8 mouse cellular contexts compared by ENCODE assay signal in the genomic region with DNA sequence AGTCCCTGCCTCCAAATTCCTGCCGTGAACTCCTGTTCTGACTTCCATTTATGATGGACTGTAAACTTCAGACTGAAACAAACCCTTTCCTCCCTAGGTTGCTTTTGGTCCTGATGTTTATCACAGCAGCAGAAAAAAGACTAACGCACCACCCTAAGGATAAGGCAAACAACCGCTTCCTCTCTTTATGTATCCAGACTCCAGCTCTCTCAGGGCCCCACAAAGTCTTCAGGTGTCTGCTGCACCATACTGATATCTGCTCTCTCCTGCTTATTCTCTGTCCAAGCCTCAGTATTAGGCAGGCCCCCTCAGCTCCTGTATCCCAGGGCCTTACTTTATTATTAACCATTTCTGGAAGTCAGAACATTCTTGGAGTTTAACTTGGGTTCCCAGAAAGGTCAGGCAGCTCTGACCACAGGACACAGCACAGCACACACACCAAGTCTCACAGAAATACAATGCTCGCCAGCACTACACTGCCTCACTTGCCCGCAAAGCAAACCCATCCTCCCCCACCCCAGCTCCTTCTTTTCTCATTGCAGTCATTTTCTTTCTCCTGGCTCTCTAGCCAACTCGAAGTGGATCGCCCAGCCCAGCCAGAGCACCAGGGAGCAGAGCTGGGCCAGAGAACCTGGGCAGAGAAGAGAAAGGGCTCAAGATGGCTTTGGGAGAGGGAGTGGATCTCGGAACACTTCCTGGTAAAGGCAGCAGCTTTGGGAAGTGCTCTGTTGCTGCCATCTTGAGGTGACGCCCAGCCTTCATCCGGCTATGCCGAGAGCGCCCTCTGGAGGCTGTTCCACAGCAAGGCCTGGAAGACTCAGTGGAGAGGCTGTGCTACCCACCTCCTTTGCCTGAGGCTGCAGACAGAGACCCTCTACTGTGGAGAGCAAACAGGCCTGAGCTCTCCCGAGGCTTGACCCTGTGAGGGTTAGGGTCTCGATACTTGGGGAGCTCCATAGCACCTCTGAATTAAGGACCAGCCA. TPM values are rescaled to one million over a fixed set of nuclear protein-coding genes. Genes with fewer than 3 reads are reported as not detected.
DNase-seq lines count a peak whose midpoint lies in the region; ATAC-seq lines count a peak whose summit lies in the region.

No protein-coding gene starts in this region.

- peak; percentile 39 for ATAC-seq in heart, embryonic 16.5 days (replicated peaks; ENCODE audit: extremely low read depth, insufficient read depth, low FRiP score)
- peak; percentile 54 for ATAC-seq in liver, embryonic 13.5 days (ENCODE audit: low read depth)

- H3K4me3 ChIP-seq in brown adipose tissue, adult 24 weeks (ENCODE audit: insufficient read depth, low read depth, low read length), result peak overlapping the region; percentile 32
- peak overlapping the region; percentile 32 for H3K4me3 ChIP-seq in forebrain, embryonic 10.5 days
- no peak overlapping the region for H3K4me3 ChIP-seq in heart, embryonic 16.5 days (ENCODE audit: low read length)
- H3K4me3 ChIP-seq in liver, embryonic 13.5 days (replicated peaks), result no peak overlapping the region

- H3K27ac ChIP-seq in brown adipose tissue, adult 24 weeks (replicated peaks; ENCODE audit: low read depth, low read length), result peak overlapping the region; percentile 72
- H3K27ac ChIP-seq in forebrain, embryonic 10.5 days, result peak overlapping the region; percentile 86
- peak overlapping the region; percentile 81 for H3K27ac ChIP-seq in heart, embryonic 16.5 days (ENCODE audit: low read length)
- H3K27ac ChIP-seq in liver, embryonic 13.5 days, result no peak overlapping the region

- peak overlapping the region; percentile 49; the same call in 1 of the 2 replicates for H3K4me2 ChIP-seq in heart, embryonic 16.5 days (ENCODE audit: low read depth, low read length)
- H3K4me2 ChIP-seq in liver, embryonic 13.5 days, result peak overlapping the region; percentile 37

- H3K9me3 ChIP-seq in forebrain, embryonic 10.5 days, result no peaks in the 10 kb centered on the region
- H3K9me3 ChIP-seq in heart, embryonic 16.5 days (replicated peaks; ENCODE audit: control insufficient read depth, low read length), result no peaks in the 10 kb centered on the region
- no peaks in the 10 kb centered on the region for H3K9me3 ChIP-seq in liver, embryonic 13.5 days (replicated peaks)

- WGBS in forebrain, embryonic 10.5 days, result 26% methylated on average over 14 of the region's 14 CpGs
- WGBS in heart, embryonic 16.5 days, result 29% methylated on average over 14 of the region's 14 CpGs
- 24% methylated on average over 14 of the region's 14 CpGs for WGBS in liver, embryonic 13.5 days (ENCODE audit: insufficient replicate concordance)

- peaks cover 7% of the 10 kb centered on the region; the same call in 1 of the 2 replicates for H3K27me3 ChIP-seq in forebrain, embryonic 10.5 days (ENCODE audit: poor library complexity, severe bottlenecking)
- no peaks in the 10 kb centered on the region for H3K27me3 ChIP-seq in heart, embryonic 16.5 days (ENCODE audit: control insufficient read depth, insufficient read depth, low read length)
- peaks cover 5% of the 10 kb centered on the region; the same call in 1 of the 2 replicates for H3K27me3 ChIP-seq in liver, embryonic 13.5 days
- H3K27me3 ChIP-seq in splenic B cell, adult 2 months (ENCODE audit: control insufficient read depth, insufficient read depth, low read length, poor library complexity, severe bottlenecking), result no peaks in the 10 kb centered on the region

- no peaks in the 10 kb centered on the region for H3K36me3 ChIP-seq in forebrain, embryonic 10.5 days (replicated peaks)
- no peaks in the 10 kb centered on the region for H3K36me3 ChIP-seq in heart, embryonic 16.5 days (ENCODE audit: control insufficient read depth, insufficient read depth)
- H3K36me3 ChIP-seq in liver, embryonic 13.5 days, result no peaks in the 10 kb centered on the region
- H3K36me3 ChIP-seq in splenic B cell, adult 2 months (ENCODE audit: control insufficient read depth, insufficient read depth, low read length, poor library complexity, severe bottlenecking), result no peaks in the 10 kb centered on the region

- peak; percentile 69 to 79 for DNase-seq in CD8-positive naive resting alpha-beta T cell, adult 2 months (ENCODE audit: low read depth in 2 of 2, low spot score in 2 of 2)
- DNase-seq in forebrain, embryonic 10.5 days (ENCODE audit: extremely low spot score, low spot score), result peak; percentile 90
- DNase-seq in kidney, postnatal 14 days, result peak; percentile 91
- peak; percentile 54 for DNase-seq in liver, embryonic 13.5 days
- DNase-seq in natural killer cell, adult 2 months (ENCODE audit: low spot score in 2 of 2), result peak; percentile 53 to 77
- DNase-seq in splenic B cell, adult 2 months (ENCODE audit: low read depth, low spot score), result peak; percentile 87

- peak overlapping the region; percentile 57 for H3K9ac ChIP-seq in heart, embryonic 16.5 days (ENCODE audit: low read length)
- H3K9ac ChIP-seq in liver, embryonic 13.5 days, result peak overlapping the region; percentile 44; the same call in 1 of the 2 replicates

- peaks cover 24% of the 10 kb centered on the region for H3K4me1 ChIP-seq in brown adipose tissue, adult 24 weeks (ENCODE audit: control insufficient read depth, insufficient read depth, insufficient read length, low read length)
- peaks cover 55% of the 10 kb centered on the region for H3K4me1 ChIP-seq in forebrain, embryonic 10.5 days
- H3K4me1 ChIP-seq in heart, embryonic 16.5 days (ENCODE audit: control insufficient read depth, insufficient read depth, low read length), result peaks cover 26% of the 10 kb centered on the region
- peaks cover 22% of the 10 kb centered on the region for H3K4me1 ChIP-seq in liver, embryonic 13.5 days (replicated peaks)

RNA-seq across cellular contexts. Expression of a gene that starts 1.4 kb away (rescaled TPM):
- not detected in 2 replicates for polyA plus RNA-seq in brown adipose tissue, adult 24 weeks (2012; ENCODE audit: insufficient read depth, insufficient read length, missing spikeins)
- 0.38 and 0.63 TPM in 2 replicates for polyA plus RNA-seq in forebrain, embryonic 10.5 days (2016; fragmentation: Nextera tagmentation; extraction: Ambion mirVana)
- 0.22 and 0.36 TPM in 2 replicates for polyA plus RNA-seq in heart, embryonic 16.5 days (2015; fragmentation: Nextera tagmentation; extraction: Ambion mirVana)
- not detected in 2 replicates for polyA plus RNA-seq in liver, embryonic 13.5 days (2015; fragmentation: Nextera tagmentation; extraction: Ambion mirVana)

RNA-seq across cellular contexts. Expression of a gene that starts 11.8 kb away (rescaled TPM):
- not detected in 2 replicates for polyA plus RNA-seq in brown adipose tissue, adult 24 weeks (2012; ENCODE audit: insufficient read depth, insufficient read length, missing spikeins)
- 0.78 and 1.1 TPM in 2 replicates for polyA plus RNA-seq in forebrain, embryonic 10.5 days (2016; fragmentation: Nextera tagmentation; extraction: Ambion mirVana)
- polyA plus RNA-seq in heart, embryonic 16.5 days (2015; fragmentation: Nextera tagmentation; extraction: Ambion mirVana), result 0.33 and 0.65 TPM in 2 replicates
- polyA plus RNA-seq in liver, embryonic 13.5 days (2015; fragmentation: Nextera tagmentation; extraction: Ambion mirVana), result 0.07 TPM in 1 of 2 replicates, not detected in the other

RNA-seq across cellular contexts. Expression of a gene that starts 16.2 kb away (rescaled TPM):
- not detected in 2 replicates for polyA plus RNA-seq in brown adipose tissue, adult 24 weeks (2012; ENCODE audit: insufficient read depth, insufficient read length, missing spikeins)
- 0.12 TPM in 2 replicates for polyA plus RNA-seq in forebrain, embryonic 10.5 days (2016; fragmentation: Nextera tagmentation; extraction: Ambion mirVana)
- polyA plus RNA-seq in heart, embryonic 16.5 days (2015; fragmentation: Nextera tagmentation; extraction: Ambion mirVana), result 1.5 and 1.6 TPM in 2 replicates
- 0.05 and 0.06 TPM in 2 replicates for polyA plus RNA-seq in liver, embryonic 13.5 days (2015; fragmentation: Nextera tagmentation; extraction: Ambion mirVana)

RNA-seq across cellular contexts. Expression of a gene that starts 17.2 kb away (rescaled TPM):
- 12.1 and 17.1 TPM in 2 replicates for polyA plus RNA-seq in brown adipose tissue, adult 24 weeks (2012; ENCODE audit: insufficient read depth, insufficient read length, missing spikeins)
- 2.5 and 3.2 TPM in 2 replicates for polyA plus RNA-seq in forebrain, embryonic 10.5 days (2016; fragmentation: Nextera tagmentation; extraction: Ambion mirVana)
- polyA plus RNA-seq in heart, embryonic 16.5 days (2015; fragmentation: Nextera tagmentation; extraction: Ambion mirVana), result 4.2 and 5.1 TPM in 2 replicates
- polyA plus RNA-seq in liver, embryonic 13.5 days (2015; fragmentation: Nextera tagmentation; extraction: Ambion mirVana), result 0.34 and 0.44 TPM in 2 replicates

RNA-seq across cellular contexts. Expression of a gene that starts 22.5 kb away (rescaled TPM):
- polyA plus RNA-seq in brown adipose tissue, adult 24 weeks (2012; ENCODE audit: insufficient read depth, insufficient read length, missing spikeins), result 23.3 and 31.5 TPM in 2 replicates
- 2.6 and 2.7 TPM in 2 replicates for polyA plus RNA-seq in forebrain, embryonic 10.5 days (2016; fragmentation: Nextera tagmentation; extraction: Ambion mirVana)
- 3.0 and 3.6 TPM in 2 replicates for polyA plus RNA-seq in heart, embryonic 16.5 days (2015; fragmentation: Nextera tagmentation; extraction: Ambion mirVana)
- polyA plus RNA-seq in liver, embryonic 13.5 days (2015; fragmentation: Nextera tagmentation; extraction: Ambion mirVana), result 0.43 and 0.64 TPM in 2 replicates

Comparison
In these comparisons a context has a peak if more than half of its experiments do, and no peak if none do; other contexts are left out.
1. H3K4me3 ChIP-seq: peak in brown adipose tissue, adult 24 weeks (single experiment) and forebrain, embryonic 10.5 days (single experiment); none in heart, embryonic 16.5 days (single experiment) and liver, embryonic 13.5 days (single experiment).
2. Peak in every context shown above with its lines, with median percentiles within 50 percentile points of each other: DNase-seq.